Mouse (Mus musculus): ENCODE results near the gene Ropn1l. TPM values are rescaled to one million over a fixed set of nuclear protein-coding genes. Genes with fewer than 3 reads are reported as not detected.

The Ropn1l gene
- polyA plus RNA-seq (2016; fragmentation: Nextera tagmentation; extraction: Ambion mirVana) = 2.8 and 2.9 TPM in 2 replicates

DNA sequence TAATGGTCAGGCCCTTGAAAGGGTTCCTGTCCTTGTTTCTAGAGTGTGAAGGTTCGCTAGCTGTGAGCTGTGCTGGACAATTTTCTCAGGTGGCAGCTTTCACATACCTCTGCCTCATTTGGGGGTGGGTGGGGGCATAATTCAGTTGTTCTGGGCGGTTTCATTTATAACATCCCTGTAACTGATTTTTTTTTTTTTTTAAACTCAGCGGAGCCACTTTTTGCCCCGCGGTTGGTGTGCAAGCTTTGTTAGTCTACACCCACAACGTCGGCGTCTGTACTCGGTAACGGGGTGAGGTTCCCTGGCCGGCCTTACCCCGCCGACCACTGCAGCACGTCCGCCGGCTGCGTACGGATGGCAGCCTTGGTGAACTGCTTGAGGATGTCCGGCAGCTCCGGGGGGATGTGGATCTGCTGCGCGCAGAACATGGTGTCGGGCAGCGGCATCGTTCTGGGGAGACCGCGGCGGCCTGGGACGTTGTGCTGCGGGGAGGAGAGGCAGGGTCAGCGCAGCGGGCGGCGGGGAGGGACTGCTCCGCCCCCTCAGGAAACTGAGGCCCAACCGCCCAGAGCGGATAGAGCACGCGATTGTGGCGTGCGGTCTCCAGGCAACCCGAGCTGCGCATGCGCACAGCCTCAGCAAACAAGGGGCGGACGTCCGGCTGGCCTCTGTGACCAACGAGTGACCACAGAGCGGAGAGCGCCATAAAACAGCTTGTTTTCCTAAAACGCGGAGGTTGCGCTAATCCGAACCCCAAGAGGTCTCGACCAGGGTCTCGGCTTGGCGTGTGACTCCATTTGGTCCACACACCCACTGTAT, at the start of gene Ropn1l:
Gene Ropn1l (minus strand): TSS at position 640 of the 819 bp plus-strand sequence.
- peak; percentile 94 for ATAC-seq (ENCODE audit: low FRiP score)
- WGBS = under 1% methylated on average over 57 of the region's 57 CpGs

DNA sequence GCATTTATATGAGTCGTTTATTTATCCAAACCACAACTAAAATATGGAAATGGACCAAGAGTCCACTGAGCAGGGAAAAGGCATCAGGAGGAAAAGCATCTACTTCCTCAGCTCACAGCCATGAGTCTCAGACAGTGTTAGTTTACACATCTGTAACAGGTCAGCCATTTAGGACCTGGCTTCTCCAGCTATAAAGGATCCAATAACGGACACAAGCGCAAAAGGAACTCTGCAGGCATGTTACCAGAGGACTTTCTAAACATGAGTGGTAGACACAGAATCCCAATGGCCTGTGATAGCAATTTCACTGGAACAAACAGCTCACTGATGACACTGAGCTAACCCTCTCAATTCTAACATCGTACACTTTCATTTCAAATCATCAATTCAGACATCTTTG, 49.5 kb upstream of the Ropn1l start:
- no peak for ATAC-seq (ENCODE audit: low FRiP score)
- H3K9ac ChIP-seq = no peak overlapping the region
- H3K4me2 ChIP-seq (replicated peaks) = no peak overlapping the region
- no peaks in the 10 kb centered on the region for H3K4me1 ChIP-seq
- no peaks in the 10 kb centered on the region for H3K9me3 ChIP-seq (replicated peaks)
- no peaks in the 10 kb centered on the region for H3K27me3 ChIP-seq
- H3K4me3 ChIP-seq = no peak overlapping the region
- peaks cover 31% of the 10 kb centered on the region for H3K36me3 ChIP-seq
- H3K27ac ChIP-seq = no peak overlapping the region
- 87% methylated on average over 4 of the region's 4 CpGs for WGBS

More for the DNA sequence above, at the start of gene Ropn1l:
- peak within 1 kb of the TSS; percentile 75 for H3K4me2 ChIP-seq (replicated peaks)
- H3K9me3 ChIP-seq (replicated peaks) = no peaks in the 10 kb centered on the region
- H3K4me1 ChIP-seq = peaks cover 4% of the 10 kb centered on the region; the same call in 1 of the 2 replicates
- H3K9ac ChIP-seq = peak within 1 kb of the TSS; percentile 72
- peaks cover 11% of the 10 kb centered on the region; the same call in 1 of the 2 replicates for H3K36me3 ChIP-seq
- H3K27ac ChIP-seq = peak within 1 kb of the TSS; percentile 82
- no peaks in the 10 kb centered on the region for H3K27me3 ChIP-seq
- H3K4me3 ChIP-seq = peak within 1 kb of the TSS; percentile 60

DNA sequence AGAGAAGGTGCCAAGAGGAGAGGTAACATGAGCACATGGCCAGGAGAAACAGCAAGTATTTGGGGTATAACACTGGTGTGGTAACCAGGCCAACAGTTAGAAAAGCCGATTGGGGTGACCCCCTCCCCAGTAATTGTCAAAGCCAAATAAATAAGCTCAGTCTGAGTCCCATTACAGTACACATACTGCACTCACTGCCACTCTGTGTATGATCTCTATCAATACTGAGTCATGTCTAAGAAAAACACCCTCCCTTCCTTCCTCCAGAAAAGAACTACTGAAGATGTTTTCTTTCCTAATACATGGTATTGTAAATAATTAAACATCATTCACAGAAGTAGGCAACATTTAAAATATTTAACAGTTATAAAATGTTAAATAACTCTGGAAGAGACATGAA, 48.8 kb upstream of the Ropn1l start:
- 100% methylated on average over 1 of the region's 1 CpGs for WGBS
- no peaks in the 10 kb centered on the region for H3K27me3 ChIP-seq
- H3K27ac ChIP-seq = no peak overlapping the region
- H3K4me2 ChIP-seq (replicated peaks) = no peak overlapping the region
- no peak for ATAC-seq (ENCODE audit: low FRiP score)
- no peak overlapping the region for H3K4me3 ChIP-seq
- peaks cover 37% of the 10 kb centered on the region for H3K36me3 ChIP-seq
- H3K4me1 ChIP-seq = no peaks in the 10 kb centered on the region
- no peak overlapping the region for H3K9ac ChIP-seq
- no peaks in the 10 kb centered on the region for H3K9me3 ChIP-seq (replicated peaks)

DNA sequence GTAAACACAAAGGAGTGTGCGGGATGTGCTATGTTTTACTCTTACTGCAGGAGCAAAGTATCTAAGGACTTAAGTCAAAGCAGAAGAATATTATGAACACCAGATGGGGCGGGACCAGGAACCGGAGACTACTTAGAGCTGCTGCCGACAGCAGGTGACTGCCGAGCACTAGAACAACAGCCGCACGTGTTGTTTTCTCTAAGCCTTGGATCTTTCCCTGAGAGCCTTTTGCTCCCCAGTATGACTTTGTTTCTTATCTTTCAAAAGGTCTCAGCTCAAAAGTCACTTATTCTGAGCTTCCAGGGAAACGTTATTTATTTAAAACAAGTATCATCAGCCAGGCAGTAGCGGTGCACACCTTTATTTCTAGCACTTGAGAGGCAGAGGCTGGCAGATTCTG, 41.3 kb upstream of the Ropn1l start:
- 84% methylated on average over 9 of the region's 9 CpGs for WGBS
- H3K4me2 ChIP-seq (replicated peaks) = no peak overlapping the region
- peaks cover 52% of the 10 kb centered on the region for H3K36me3 ChIP-seq
- no peak for ATAC-seq (ENCODE audit: low FRiP score)
- H3K9ac ChIP-seq = no peak overlapping the region
- no peak overlapping the region for H3K27ac ChIP-seq
- no peak overlapping the region for H3K4me3 ChIP-seq
- no peaks in the 10 kb centered on the region for H3K27me3 ChIP-seq
- H3K9me3 ChIP-seq (replicated peaks) = no peaks in the 10 kb centered on the region
- H3K4me1 ChIP-seq = no peaks in the 10 kb centered on the region

DNA sequence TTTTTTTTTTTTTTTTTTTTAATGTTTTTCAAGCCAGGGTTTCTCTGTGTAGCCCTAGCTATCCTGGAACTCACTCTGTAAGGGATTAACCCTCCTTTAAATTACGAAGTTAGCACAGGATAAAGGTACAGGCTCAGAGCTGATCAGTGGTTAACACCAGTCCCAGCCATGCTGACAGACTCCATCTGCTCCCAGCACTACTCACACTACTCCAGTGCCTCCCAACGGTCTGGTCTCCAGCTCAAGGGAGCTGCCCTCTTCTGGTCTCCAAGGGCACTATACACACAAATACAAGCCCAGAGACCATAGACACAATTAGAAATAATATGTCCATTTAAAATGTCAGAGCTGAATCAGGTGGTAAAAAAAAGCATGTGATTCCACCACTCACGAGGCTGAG, 40.8 kb upstream of the Ropn1l start:
- WGBS = 81% methylated on average over 3 of the region's 3 CpGs

DNA sequence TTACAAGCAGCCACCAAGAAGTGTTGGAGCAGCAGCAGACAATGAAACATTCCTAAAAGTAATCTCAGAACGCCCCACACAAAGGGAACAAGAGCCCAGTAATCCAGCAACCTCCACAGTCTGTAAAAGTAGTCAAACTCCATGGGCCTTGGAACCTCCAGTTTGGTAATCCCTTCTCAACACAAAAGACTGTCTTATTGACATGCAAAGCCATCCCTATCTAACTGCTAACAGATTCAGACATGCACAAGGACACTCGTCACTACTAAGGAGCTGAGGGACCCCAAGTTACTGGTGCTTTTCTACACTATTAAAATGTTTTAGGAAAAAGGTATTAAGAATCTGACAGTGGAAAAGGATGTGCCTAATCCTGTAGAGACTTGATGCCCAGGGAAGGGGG, 33.9 kb upstream of the Ropn1l start:
- Histone ChIP-seq H3K4me1 (no peaks in the 10 kb centered on the region), H3K9ac (no peak overlapping the region), H3K4me3 (no peak overlapping the region), H3K36me3 (peaks cover 34% of the 10 kb centered on the region), H3K4me2 (replicated peaks) (no peak overlapping the region), H3K27ac (no peak overlapping the region), H3K27me3 (no peaks in the 10 kb centered on the region), H3K9me3 (replicated peaks) (no peaks in the 10 kb centered on the region)
- WGBS = 61% methylated on average over 2 of the region's 2 CpGs
- ATAC-seq (ENCODE audit: low FRiP score) = no peak

More for the DNA sequence above, 40.8 kb upstream of the Ropn1l start:
- Histone ChIP-seq H3K27me3 (no peaks in the 10 kb centered on the region), H3K4me1 (no peaks in the 10 kb centered on the region), H3K27ac (no peak overlapping the region), H3K36me3 (peaks cover 50% of the 10 kb centered on the region), H3K9me3 (replicated peaks) (no peaks in the 10 kb centered on the region), H3K9ac (no peak overlapping the region), H3K4me3 (no peak overlapping the region), H3K4me2 (replicated peaks) (no peak overlapping the region)
- ATAC-seq (ENCODE audit: low FRiP score) = no peak

DNA sequence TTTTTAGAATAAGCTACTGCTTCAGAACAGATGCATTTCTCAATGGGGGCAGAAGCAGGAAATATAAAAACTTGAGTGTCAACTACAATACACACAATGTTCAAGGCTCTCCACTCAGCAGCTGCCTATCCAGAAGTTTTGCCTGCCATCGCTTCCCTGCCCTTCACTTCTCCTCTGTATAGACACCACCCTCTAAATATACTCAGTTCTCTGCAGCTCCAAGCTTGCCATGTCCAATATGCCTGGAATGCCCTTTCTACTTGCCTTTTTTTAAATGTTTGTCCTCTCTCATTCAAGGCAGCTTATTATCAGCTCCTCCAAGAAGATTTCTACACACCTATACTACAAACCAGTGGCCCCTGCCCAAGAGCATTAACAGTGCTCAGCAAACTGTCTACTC, 23.1 kb upstream of the Ropn1l start:
- no peak overlapping the region for H3K4me2 ChIP-seq (replicated peaks)
- no peak overlapping the region for H3K9ac ChIP-seq
- ATAC-seq (ENCODE audit: low FRiP score) = no peak
- no peaks in the 10 kb centered on the region for H3K4me1 ChIP-seq
- H3K27ac ChIP-seq = no peak overlapping the region
- no peaks in the 10 kb centered on the region for H3K27me3 ChIP-seq
- peaks cover 62% of the 10 kb centered on the region for H3K36me3 ChIP-seq
- no peaks in the 10 kb centered on the region for H3K9me3 ChIP-seq (replicated peaks)
- 100% methylated on average over 1 of the region's 1 CpGs for whole genome bisulfite sequencing
- no peak overlapping the region for H3K4me3 ChIP-seq

DNA sequence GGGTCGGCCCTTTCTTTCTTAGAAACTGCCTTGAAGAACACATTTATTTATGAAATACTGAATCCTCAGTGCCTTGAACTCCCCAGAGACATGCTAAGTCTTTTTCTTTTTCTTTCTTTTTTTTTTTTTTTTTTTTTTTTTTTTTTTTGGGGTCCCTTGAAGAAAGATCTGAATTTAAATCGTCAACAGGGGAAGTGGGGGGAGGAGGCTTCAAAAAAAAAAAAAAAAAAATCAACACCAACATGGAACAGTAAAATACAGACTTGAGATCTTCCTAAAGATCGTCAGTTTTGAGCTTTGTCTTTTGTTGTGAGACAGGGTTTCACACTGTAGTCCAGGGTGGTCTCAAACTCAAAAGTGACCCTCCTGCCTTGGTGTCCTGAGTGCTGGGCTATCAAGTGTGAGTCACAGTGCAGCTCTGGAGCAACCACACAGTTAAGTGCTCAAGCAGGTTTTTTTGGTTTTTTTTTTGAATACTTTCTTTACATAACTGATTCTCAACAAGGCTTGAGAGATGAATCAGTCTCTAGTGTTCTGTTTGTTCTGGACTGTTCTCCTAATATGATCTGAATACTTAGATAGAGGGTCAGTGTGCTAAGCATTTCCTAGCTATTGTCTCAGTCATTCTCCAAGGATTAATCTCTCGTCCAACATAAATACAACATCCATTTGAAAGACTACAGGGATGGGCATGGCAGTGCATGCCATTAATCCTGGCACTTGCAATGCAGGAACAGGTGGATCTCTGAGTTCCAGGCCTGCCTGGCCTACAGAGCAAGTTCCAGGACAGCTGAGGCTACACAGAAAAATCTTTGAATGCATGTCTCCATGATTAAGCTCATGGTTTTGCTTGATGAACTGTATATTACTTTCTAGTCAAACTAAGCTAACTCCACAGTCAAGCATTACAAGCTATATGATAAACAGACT, 19.4 kb upstream of the Ropn1l start:
- no peak overlapping the region for H3K27ac ChIP-seq
- ATAC-seq (ENCODE audit: low FRiP score) = no peak
- no peak overlapping the region for H3K9ac ChIP-seq
- no peak overlapping the region for H3K4me2 ChIP-seq (replicated peaks)
- H3K36me3 ChIP-seq = peaks cover 46% of the 10 kb centered on the region
- H3K9me3 ChIP-seq (replicated peaks) = no peaks in the 10 kb centered on the region
- WGBS = 84% methylated on average over 4 of the region's 4 CpGs
- no peak overlapping the region for H3K4me3 ChIP-seq
- H3K4me1 ChIP-seq = no peaks in the 10 kb centered on the region
- no peaks in the 10 kb centered on the region for H3K27me3 ChIP-seq

DNA sequence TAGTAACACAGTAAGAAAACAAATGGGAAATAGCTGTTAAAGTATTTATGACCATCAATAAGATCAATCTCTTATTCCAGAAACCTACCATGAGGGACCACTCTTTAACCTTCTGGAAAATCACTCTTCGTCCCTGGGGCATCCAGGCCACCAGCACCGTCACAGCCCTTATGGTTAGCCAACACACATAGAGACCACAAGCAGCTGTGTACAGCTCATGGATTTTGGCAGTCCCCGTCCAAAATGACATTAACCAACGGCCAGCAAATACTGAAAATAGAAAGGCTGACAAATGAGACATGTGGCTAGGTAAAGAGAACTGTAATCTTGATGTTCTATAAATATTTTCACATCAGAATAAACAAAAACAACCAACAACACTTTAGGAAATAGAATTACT, 18.0 kb upstream of the Ropn1l start:
- Histone ChIP-seq H3K4me3 (no peak overlapping the region), H3K9me3 (replicated peaks) (no peaks in the 10 kb centered on the region), H3K27me3 (no peaks in the 10 kb centered on the region), H3K4me1 (no peaks in the 10 kb centered on the region), H3K4me2 (replicated peaks) (no peak overlapping the region), H3K9ac (no peak overlapping the region), H3K27ac (no peak overlapping the region), H3K36me3 (peaks cover 48% of the 10 kb centered on the region)
- ATAC-seq (ENCODE audit: low FRiP score) = no peak
- WGBS = 94% methylated on average over 4 of the region's 4 CpGs

DNA sequence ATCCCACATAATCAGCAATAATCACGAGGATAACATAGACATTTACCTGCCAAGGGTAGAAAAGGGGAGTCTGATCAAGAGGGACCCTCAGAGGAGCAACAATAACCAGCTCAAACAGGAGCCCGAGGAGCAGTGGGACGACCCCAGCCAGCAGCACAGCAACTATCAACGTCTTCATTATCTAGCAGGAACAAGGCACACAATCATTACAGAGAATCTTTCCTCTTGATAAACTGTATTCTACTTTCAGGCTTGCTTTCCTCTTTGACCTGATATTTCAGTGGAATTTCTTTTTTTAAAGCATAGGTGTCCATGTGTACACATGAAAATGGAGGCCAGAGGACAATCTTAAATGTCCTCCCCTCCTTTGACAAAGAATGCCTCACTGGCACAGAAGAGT, 16.0 kb upstream of the Ropn1l start:
- H3K9me3 ChIP-seq (replicated peaks) = no peaks in the 10 kb centered on the region
- no peaks in the 10 kb centered on the region for H3K27me3 ChIP-seq
- no peak overlapping the region for H3K9ac ChIP-seq
- no peak overlapping the region for H3K4me2 ChIP-seq (replicated peaks)
- no peak overlapping the region for H3K4me3 ChIP-seq
- 91% methylated on average over 4 of the region's 4 CpGs for WGBS
- ATAC-seq (ENCODE audit: low FRiP score) = no peak
- no peak overlapping the region for H3K27ac ChIP-seq
- no peaks in the 10 kb centered on the region for H3K4me1 ChIP-seq
- peaks cover 58% of the 10 kb centered on the region for H3K36me3 ChIP-seq

DNA sequence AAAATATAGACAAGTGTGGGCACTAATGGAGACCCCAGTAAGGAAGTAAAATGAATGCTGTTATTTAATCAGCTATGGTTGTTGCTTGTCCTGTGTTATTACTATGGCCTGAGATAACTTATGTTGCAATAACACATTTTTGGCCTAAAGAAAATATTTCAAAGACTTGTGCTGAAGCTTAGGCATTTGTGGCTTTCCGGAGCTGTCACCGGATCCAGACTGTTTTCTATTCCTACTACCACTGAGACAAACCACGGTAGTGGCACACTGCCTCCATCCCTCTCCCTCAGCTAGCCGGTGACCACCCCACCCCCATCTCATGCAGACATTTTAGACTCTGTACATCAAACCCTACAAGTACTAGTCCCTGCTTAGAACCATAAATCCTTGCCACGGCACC, 15.3 kb upstream of the Ropn1l start:
- Histone ChIP-seq H3K9ac (no peak overlapping the region), H3K36me3 (peaks cover 59% of the 10 kb centered on the region), H3K4me3 (no peak overlapping the region), H3K4me1 (no peaks in the 10 kb centered on the region), H3K4me2 (replicated peaks) (no peak overlapping the region), H3K27ac (no peak overlapping the region), H3K9me3 (replicated peaks) (no peaks in the 10 kb centered on the region), H3K27me3 (no peaks in the 10 kb centered on the region)
- 95% methylated on average over 5 of the region's 5 CpGs for WGBS
- no peak for ATAC-seq (ENCODE audit: low FRiP score)

DNA sequence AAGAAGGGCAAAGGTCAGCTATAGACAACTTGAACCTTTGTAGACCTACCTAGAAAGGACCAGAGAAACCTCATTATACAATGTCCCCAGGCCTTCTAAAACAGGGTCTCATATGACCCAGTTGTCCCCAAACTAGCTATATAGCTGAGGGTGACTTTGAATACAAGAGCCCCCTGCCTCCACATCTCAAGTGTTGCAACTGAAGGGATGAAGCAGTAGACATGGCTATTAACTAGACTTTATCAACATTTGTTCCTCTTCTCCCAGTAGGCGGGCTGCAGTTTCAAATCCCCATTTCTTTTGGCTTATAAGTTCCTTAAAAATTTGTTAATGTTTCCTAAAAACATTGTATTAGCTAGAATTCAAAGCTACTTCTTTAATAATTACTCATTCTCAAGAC, 13.2 kb upstream of the Ropn1l start:
- H3K9ac ChIP-seq = no peak overlapping the region
- no peaks in the 10 kb centered on the region for H3K4me1 ChIP-seq
- no peak overlapping the region for H3K4me2 ChIP-seq (replicated peaks)
- no peak overlapping the region for H3K27ac ChIP-seq
- no peaks in the 10 kb centered on the region for H3K9me3 ChIP-seq (replicated peaks)
- no peaks in the 10 kb centered on the region for H3K27me3 ChIP-seq
- no peak for ATAC-seq (ENCODE audit: low FRiP score)
- WGBS = 96% methylated on average over 1 of the region's 1 CpGs
- peaks cover 73% of the 10 kb centered on the region for H3K36me3 ChIP-seq
- H3K4me3 ChIP-seq = no peak overlapping the region
